Mouse (Mus musculus) adrenal gland, postnatal 25 days (tissue): ENCODE results near the gene Lrrc8d. TPM values are rescaled to one million over a fixed set of nuclear protein-coding genes. Genes with fewer than 3 reads are reported as not detected.
"Not testable (repeated sequence)": the region's sequence is repeated elsewhere in the genome, so short reads cannot be mapped to it uniquely, and the experiment has no call there.

Experiments used
- DNase-seq: peaks from one replicate; pipeline ENCODE4 v3.0.0; 2021; ENCODE audit warnings: mixed read lengths
- total RNA-seq: library from RNA; stranded (reverse); gene quantifications from 2 replicates; pipeline ENCODE4 v1.2.3, GENCODE M21; 2021

Lrrc8d gene
- total RNA-seq, 1 experiment from 2014 or later, result 124 TPM

DNA sequence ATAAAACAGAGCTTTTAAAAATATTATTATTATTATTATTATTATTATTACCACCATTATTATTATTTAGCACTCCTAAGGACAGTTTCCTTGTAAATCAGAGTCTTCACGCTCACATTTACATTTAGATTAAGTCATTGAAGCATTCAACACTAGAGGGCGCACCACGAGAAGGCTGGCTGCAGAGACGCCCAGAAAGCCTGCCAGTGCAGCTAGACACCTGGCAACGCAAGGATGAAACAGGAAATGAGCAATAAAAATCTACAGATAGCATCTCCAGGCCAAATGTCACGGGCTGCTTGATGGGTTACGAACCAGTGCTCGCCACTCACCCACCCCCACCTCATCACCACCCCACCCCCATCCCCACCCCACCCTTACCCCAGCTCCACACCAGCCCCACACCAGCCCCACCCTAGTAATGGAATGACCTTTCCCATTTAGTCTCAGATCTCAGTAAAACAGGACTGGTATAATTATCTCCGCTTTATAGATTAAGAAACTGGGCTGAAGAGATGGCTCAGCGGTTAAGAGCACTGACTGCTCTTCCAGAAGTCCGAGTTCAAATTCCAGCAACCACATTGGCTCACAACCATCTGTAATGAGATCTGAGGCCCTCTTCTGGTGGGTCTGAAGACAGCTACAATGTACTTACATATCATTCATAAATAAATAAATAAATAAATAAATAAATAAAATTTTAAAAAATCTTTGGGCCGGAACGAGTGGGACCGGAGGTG lies 14.7 kb upstream of the Lrrc8d start:
- peak; percentile 75 for DNase-seq

DNA sequence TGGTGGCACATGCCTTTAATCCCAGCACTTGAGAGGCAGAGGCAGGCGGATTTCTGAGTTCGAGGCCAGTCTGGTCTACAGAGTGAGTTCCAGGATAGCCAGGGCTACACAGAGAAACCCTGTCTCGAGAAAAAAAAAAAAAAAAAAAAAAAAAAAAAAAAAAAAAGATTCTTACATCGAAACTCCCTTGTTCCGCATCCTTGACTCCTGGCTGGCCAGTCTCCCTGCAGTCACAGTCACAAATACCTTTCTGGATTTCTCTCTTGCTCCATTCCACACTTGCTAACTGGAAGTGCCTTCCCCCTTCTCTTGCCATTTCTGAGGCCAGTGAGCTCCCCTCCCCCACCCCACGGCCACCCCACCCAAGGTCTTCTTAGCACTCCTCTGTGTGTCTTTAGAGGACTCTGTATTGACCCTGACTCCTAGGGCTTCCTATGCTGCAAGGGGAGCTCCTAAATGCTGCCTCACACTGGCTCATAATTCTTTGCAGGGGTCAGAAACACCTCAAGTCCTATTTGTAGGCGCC lies 13.9 kb upstream of the Lrrc8d start:
- DNase-seq, result not testable (repeated sequence)

GRCm38 (mm10) chr5:105686331-105686995 lies 13.3 kb upstream of the Lrrc8d start:
- no peak for DNase-seq

DNA sequence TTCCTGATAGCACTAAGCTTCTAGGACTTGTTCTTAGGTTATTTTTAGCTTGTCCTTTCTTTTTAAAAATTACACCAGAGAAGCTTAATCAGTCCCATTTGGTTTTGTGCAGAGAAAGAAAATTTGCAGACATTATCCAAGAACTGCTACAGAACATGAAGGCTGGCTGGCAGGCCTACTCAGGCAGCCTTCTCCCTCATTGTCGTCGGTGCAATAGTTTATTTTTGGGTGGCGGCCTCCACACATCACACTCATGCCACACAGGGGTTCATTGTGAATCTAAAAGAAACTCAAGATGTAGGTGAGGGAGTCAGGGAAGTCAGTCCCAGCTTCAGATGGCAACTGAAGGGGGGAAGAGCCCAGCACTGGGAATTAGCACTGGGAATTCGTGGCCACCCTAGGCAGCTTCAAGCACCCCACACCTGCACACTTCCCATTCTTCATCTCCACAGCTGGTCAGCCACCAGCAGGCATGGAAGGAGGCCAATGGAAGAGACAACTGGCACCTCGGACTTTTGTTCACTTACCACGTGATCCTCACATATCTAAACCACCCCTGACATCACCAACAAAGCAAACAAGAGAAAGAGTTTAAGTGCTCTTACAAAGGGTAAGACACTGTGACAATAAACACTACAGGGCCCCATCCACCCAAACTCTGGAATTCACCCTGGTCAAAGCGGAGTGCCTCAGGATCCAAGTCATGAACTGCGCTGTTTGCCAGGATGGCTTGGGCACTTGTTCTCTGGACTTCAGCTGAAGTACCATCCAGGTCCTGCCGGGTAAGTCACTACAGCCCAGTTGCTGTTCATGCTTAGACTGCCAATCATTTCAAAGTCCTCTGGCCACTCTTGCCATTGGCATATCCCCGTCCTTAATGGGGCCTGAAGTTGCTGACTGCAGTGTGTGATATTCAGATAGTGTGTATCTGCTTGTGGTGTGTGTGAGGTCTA lies 9.0 kb upstream of the Lrrc8d start:
- DNase-seq, result no peak

DNA sequence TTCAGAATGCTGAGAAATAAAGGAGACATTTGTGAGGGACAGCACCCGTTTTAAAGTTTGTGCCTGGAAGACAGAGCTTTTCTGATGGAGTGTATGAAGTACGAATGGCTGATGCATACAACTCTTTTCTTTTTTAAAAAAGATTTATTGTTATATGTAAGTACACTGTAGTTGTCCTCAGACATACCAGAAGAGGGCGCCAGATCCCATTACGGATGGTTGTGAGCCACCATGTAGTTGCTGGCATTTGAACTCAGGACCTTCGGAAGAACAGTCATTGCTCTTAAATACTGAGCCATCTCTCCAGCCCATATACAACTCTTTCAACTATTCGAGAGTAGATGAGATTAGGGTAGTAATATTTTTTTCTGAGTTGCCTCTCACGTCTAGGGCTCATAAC lies 8.1 kb upstream of the Lrrc8d start:
- peak; percentile 51 for DNase-seq

DNA sequence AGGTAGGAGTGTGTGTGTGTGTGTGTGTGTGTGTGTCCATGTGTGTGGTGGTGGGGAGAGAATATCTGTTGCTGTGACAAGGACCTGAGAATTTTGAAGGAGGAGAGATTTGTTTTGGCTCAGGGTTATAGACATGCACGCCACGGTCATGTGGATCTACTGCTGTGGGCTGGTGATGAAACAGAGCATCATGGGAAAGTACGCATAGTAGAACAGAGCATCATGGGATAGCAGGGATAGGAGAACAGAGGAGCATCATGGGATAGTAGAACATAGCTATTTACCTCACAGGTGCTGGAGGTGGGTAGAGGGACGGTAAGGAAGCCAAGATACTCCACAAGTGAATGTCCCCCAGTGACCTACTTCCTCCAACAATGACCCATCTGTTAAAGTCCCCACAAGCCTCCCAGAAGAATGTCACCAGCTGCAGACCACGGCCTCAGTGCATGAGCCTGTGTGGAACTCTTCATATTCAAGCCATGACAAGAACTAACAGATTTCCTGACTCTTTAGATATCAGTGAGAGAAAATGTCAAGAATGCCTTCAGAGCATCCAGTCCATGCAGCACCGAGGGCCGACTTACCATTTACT lies 5.3 kb upstream of the Lrrc8d start:
- DNase-seq, result no peak

GRCm38 (mm10) chr5:105696049-105696448 lies 3.7 kb upstream of the Lrrc8d start:
- no peak for DNase-seq

DNA sequence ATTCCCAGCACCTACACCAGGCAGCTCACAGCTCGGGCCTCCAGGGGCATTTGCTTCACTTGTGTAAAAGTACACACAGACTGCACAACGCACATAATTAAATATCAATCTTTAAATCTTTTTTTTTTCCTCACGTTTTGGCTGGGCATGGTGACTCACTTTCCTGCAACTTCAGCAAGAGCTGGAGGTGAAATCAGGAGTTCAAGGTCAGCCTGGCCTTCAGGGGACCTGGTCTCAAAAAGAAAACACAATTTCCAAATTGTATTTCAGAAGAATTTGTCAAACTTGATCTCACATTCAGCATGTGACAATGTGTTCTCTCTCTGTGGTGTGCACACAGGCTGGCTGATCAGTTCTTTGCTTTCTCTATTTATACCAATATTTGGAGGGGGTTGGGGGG lies 1.9 kb upstream of the Lrrc8d start:
- DNase-seq, result no peak

GRCm38 (mm10) chr5:105698694-105699093 lies 1.1 kb upstream of the Lrrc8d start:
- peak; percentile 37 for DNase-seq

DNA sequence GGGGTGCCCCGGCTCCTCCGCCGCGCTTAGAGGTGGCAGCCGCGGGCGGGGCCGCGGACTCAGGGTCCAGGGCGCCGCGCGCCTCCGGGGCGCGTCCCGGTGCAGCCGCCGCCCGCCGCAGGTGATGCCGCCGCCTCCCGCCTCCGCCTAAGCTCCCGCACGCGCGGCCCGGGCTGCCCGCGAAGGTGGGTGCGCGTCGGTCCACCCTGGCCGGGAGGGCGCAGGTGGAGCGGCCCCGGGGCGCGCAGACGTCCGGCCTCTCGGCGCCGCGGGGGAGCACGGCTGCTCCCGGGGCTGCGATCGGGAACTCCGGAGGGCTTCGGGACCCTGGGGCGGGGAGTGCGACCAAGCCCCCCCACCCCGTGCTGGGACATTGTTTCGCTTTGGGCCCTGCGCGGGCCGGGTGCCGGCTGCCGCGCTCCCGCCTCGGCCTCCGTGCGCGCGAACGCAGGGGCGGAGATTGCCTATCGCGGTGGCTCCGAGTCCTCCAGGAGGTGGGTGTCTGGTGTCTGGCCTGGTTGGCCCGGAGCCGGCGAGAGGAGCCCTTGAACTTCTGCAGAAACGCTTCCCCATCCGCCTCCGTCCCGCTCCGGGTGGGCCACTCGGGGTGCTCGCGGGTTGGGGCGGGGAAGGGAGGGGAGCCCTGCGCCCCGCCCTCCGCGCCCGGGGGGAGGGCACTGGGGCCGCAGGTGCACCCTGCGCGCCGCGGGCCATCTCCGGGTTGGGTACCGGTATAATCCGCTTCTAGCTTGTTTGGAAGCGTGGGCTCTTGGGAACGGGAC lies 492 bp downstream of the Lrrc8d start:
- peak; percentile 90 for DNase-seq

DNA sequence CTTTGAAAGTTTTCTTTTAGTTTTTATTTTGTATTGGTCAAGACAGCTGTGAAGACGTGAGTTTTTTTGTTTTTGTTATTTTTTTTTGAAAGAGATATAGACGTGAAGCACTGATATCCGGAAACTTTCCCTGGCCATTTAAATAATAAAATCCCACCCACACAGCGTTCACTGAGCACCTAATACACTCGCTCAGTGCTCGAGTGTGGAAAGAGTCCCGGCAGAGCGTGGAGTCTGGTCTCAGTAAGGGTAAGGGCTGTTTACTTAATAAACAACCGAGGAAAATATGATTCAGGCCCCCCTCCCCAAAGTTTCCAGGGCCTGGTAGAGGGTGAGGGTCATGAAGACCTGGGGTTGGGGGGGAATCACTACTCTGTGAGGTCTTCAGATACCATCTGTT lies 1.6 kb downstream of the Lrrc8d start:
- DNase-seq, result no peak

DNA sequence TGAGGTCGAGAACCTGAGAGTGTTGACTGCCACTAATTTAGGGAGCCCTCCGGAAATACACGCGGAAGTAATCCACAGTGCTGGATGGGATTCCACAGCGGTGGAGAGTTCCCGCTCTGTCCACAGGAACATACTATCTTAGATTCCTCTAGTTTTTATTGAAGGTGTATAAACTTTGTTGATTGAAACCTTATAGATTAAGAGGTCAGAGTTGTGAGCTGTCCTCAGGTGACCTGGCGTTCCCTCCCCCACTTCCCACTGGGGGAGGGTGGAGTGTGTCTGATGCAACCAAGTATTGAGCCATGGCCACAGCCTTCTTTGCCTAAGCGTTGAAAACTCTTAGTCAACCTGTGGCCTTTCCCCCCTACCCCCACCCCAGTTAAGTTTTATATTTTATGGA lies 2.1 kb downstream of the Lrrc8d start:
- DNase-seq, result peak; percentile 59

- DNase-seq, result no peak
Observed at GRCm38 (mm10) chr5:105702580-105703285, 3.0 kb downstream of the Lrrc8d start.

- no peak for DNase-seq
Observed at GRCm38 (mm10) chr5:105703286-105703655, 3.5 kb downstream of the Lrrc8d start.

DNA sequence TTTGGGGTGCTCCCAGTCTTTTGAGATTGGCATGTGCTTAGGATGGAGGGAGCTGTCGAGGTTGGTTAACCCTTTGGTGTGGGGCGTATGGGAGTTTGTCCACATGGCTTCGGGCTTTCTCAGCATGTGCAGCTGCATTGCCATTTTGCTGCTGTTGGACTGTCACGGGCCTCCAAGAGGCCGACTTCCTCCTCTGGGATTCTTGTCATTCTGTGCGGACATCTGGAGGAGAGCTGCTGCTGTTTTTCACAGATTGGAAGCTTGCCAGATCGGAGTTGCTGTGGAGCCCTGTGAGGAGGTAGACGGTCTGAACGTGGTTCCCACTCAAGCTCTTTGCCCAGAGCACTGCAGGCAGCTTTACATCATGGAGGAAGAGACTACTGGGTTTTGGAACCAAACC lies 4.8 kb downstream of the Lrrc8d start:
- no peak for DNase-seq

DNA sequence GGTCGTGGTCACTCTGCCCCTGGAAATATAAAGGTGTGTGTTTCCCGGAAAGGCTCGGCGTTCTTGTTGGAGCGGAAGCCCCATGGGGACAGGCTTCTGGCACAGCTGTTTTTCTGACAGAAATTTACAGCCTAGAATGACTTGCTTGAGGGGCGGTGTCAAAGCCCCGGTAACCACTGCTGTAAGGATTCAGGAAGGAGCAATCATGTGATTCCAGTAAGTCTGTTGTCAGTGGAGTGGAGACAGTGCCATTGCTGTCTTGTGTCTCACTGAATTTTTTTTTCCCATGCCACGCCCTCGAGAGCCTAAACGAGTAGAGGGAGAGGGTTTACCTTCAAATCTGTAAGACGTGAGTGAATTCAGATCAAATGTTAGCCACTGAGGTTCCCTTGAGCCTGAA lies 6.9 kb downstream of the Lrrc8d start:
- DNase-seq, result no peak

- DNase-seq, result no peak
Observed at GRCm38 (mm10) chr5:105708276-105708675, 8.5 kb downstream of the Lrrc8d start.

DNA sequence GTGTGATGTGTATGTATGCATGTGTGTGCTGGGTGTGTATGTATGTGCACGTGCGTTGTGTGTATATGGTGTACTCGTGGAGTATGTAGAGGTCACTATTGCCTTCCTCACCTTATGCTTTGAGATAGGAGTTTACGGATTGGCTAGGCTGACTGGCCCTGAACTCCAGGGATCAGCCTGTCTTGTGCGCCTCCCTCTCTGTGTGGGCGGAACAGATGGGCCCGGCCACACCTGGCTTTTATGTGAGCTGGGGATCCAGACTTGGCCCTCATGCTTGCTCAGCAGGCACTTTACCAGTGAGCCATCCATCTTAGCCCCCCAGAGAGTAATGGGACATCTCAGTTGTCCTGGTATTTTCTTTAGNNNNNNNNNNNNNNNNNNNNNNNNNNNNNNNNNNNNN lies 10.7 kb downstream of the Lrrc8d start:
- no peak for DNase-seq

DNA sequence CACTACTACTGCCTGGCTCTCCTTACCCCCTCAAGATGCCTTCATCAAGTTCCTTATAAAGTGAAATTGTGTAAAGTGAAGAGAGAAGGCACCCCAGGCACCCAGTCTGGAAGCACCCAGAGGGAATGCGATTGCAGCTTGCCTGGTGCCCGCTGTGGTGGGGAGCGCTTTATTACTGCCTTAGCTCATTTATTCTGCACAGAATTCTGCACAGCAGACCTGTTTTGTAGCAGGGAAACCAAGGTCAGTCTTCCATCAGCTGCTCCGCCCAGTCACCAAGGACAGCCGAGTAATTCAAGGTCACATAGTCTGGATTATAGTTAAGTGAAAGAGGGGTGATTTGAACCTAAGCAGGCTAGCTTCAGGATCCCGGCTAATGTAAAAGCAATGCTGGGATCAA lies 14.7 kb downstream of the Lrrc8d start:
- no peak for DNase-seq

DNA sequence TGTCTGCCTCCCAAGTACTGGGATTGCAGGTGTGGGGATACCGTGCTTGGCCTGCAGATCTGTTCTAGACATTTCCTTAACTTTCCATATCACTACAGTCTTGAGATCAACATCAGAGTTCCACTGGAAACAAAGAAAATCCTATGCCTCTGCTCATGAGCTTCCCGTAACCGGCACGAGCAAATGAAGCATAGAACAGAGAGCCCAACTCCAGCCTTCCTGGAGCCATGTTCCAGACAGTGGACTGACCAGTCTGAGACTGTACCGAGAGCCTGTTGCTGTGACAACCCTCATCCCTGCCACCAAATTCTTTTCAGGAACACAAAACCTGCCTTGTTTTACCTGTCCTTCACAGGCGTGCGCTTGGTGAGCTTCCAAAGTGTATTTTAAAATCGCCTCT lies 15.3 kb downstream of the Lrrc8d start:
- no peak for DNase-seq
